Mouse (Mus musculus): Measurements from ENCODE around the gene C2cd4b. TPM values are rescaled to one million over a fixed set of nuclear protein-coding genes. Genes with fewer than 3 reads are reported as not detected.

C2cd4b gene
- polyA plus RNA-seq, 1 experiment from 2014 or later: 0.13 TPM

- ATAC-seq (replicated peaks; ENCODE audit: low FRiP score) (no peak), DNase-seq (ENCODE audit: low spot score) (no peak)
- Histone ChIP-seq H3K4me1 (replicated peaks; ENCODE audit: control insufficient read depth, insufficient read depth, low read length) (0 out of 2 replicates have a peak, but pooled peaks cover 2% of the 10 kb centered on the region), H3K27me3 (ENCODE audit: control insufficient read depth, insufficient read depth, low read length) (no peaks in the 10 kb centered on the region), H3K9ac (ENCODE audit: low read length) (no peak overlapping the region), H3K27ac (ENCODE audit: low read depth, low read length) (no peak overlapping the region), H3K9me3 (ENCODE audit: control insufficient read depth, low read length) (peaks cover 4% of the 10 kb centered on the region; the same call in 1 of the 2 replicates), H3K4me2 (ENCODE audit: low read depth, low read length, severe bottlenecking) (no peak overlapping the region), H3K36me3 (ENCODE audit: control insufficient read depth, insufficient read depth, low read length) (no peaks in the 10 kb centered on the region), H3K4me3 (ENCODE audit: low read depth, low read length) (no peak overlapping the region)
- WGBS: 94% methylated on average over 3 of the region's 3 CpGs
Measured at GRCm38 (mm10) chr9:67783464-67783863, 24.2 kb downstream of the C2cd4b start.

- Histone ChIP-seq H3K4me3 (ENCODE audit: low read depth, low read length) (no peak overlapping the region), H3K9me3 (ENCODE audit: control insufficient read depth, low read length) (peaks cover 4% of the 10 kb centered on the region; the same call in 1 of the 2 replicates), H3K9ac (ENCODE audit: low read length) (no peak overlapping the region), H3K4me1 (replicated peaks; ENCODE audit: control insufficient read depth, insufficient read depth, low read length) (no peaks in the 10 kb centered on the region), H3K36me3 (ENCODE audit: control insufficient read depth, insufficient read depth, low read length) (no peaks in the 10 kb centered on the region), H3K27me3 (ENCODE audit: control insufficient read depth, insufficient read depth, low read length) (no peaks in the 10 kb centered on the region), H3K4me2 (ENCODE audit: low read depth, low read length, severe bottlenecking) (no peak overlapping the region), H3K27ac (ENCODE audit: low read depth, low read length) (no peak overlapping the region)
- no peak for DNase-seq (ENCODE audit: low spot score)
- no peak for ATAC-seq (replicated peaks; ENCODE audit: low FRiP score)
Measured at GRCm38 (mm10) chr9:67783925-67784324, 24.7 kb downstream of the C2cd4b start.

- Histone ChIP-seq H3K9ac (ENCODE audit: low read length) (no peak overlapping the region), H3K9me3 (ENCODE audit: control insufficient read depth, low read length) (peaks cover 4% of the 10 kb centered on the region; the same call in 1 of the 2 replicates), H3K36me3 (ENCODE audit: control insufficient read depth, insufficient read depth, low read length) (no peaks in the 10 kb centered on the region), H3K4me1 (replicated peaks; ENCODE audit: control insufficient read depth, insufficient read depth, low read length) (no peaks in the 10 kb centered on the region), H3K4me2 (ENCODE audit: low read depth, low read length, severe bottlenecking) (no peak overlapping the region), H3K27me3 (ENCODE audit: control insufficient read depth, insufficient read depth, low read length) (no peaks in the 10 kb centered on the region), H3K4me3 (ENCODE audit: low read depth, low read length) (no peak overlapping the region), H3K27ac (ENCODE audit: low read depth, low read length) (no peak overlapping the region)
- ATAC-seq (replicated peaks; ENCODE audit: low FRiP score) (no peak), DNase-seq (ENCODE audit: low spot score) (no peak)
- 86% methylated on average over 7 of the region's 7 CpGs for WGBS
Measured at GRCm38 (mm10) chr9:67786311-67786710, 27.1 kb downstream of the C2cd4b start.

GRCm38 (mm10) chr9:67787671-67788070, 28.4 kb downstream of the C2cd4b start:
- no peak for DNase-seq (ENCODE audit: low spot score)
- H3K27ac ChIP-seq (ENCODE audit: low read depth, low read length): no peak overlapping the region
- H3K4me1 ChIP-seq (replicated peaks; ENCODE audit: control insufficient read depth, insufficient read depth, low read length): no peaks in the 10 kb centered on the region
- H3K9me3 ChIP-seq (ENCODE audit: control insufficient read depth, low read length): peaks cover 4% of the 10 kb centered on the region; the same call in 1 of the 2 replicates
- 67% methylated on average over 6 of the region's 6 CpGs for WGBS
- H3K4me2 ChIP-seq (ENCODE audit: low read depth, low read length, severe bottlenecking): no peak overlapping the region
- H3K4me3 ChIP-seq (ENCODE audit: low read depth, low read length): no peak overlapping the region
- H3K27me3 ChIP-seq (ENCODE audit: control insufficient read depth, insufficient read depth, low read length): no peaks in the 10 kb centered on the region
- no peak overlapping the region for H3K9ac ChIP-seq (ENCODE audit: low read length)
- no peak for ATAC-seq (replicated peaks; ENCODE audit: low FRiP score)
- no peaks in the 10 kb centered on the region for H3K36me3 ChIP-seq (ENCODE audit: control insufficient read depth, insufficient read depth, low read length)

- Histone ChIP-seq H3K27me3 (ENCODE audit: control insufficient read depth, insufficient read depth, low read length) (no peaks in the 10 kb centered on the region), H3K4me3 (ENCODE audit: low read depth, low read length) (no peak overlapping the region), H3K9ac (ENCODE audit: low read length) (no peak overlapping the region), H3K9me3 (ENCODE audit: control insufficient read depth, low read length) (no peaks in the 10 kb centered on the region), H3K36me3 (ENCODE audit: control insufficient read depth, insufficient read depth, low read length) (no peaks in the 10 kb centered on the region), H3K27ac (ENCODE audit: low read depth, low read length) (no peak overlapping the region), H3K4me2 (ENCODE audit: low read depth, low read length, severe bottlenecking) (no peak overlapping the region), H3K4me1 (replicated peaks; ENCODE audit: control insufficient read depth, insufficient read depth, low read length) (no peaks in the 10 kb centered on the region)
- WGBS: 65% methylated on average over 5 of the region's 5 CpGs
- DNase-seq (ENCODE audit: low spot score) (no peak), ATAC-seq (replicated peaks; ENCODE audit: low FRiP score) (no peak)
Measured at GRCm38 (mm10) chr9:67792405-67792804, 33.2 kb downstream of the C2cd4b start.

GRCm38 (mm10) chr9:67793501-67793900, 34.3 kb downstream of the C2cd4b start:
- no peaks in the 10 kb centered on the region for H3K27me3 ChIP-seq (ENCODE audit: control insufficient read depth, insufficient read depth, low read length)
- no peaks in the 10 kb centered on the region for H3K36me3 ChIP-seq (ENCODE audit: control insufficient read depth, insufficient read depth, low read length)
- H3K4me2 ChIP-seq (ENCODE audit: low read depth, low read length, severe bottlenecking): no peak overlapping the region
- no peak overlapping the region for H3K4me3 ChIP-seq (ENCODE audit: low read depth, low read length)
- no peaks in the 10 kb centered on the region for H3K4me1 ChIP-seq (replicated peaks; ENCODE audit: control insufficient read depth, insufficient read depth, low read length)
- no peak for ATAC-seq (replicated peaks; ENCODE audit: low FRiP score)
- 83% methylated on average over 6 of the region's 6 CpGs for WGBS
- no peaks in the 10 kb centered on the region for H3K9me3 ChIP-seq (ENCODE audit: control insufficient read depth, low read length)
- no peak overlapping the region for H3K27ac ChIP-seq (ENCODE audit: low read depth, low read length)
- no peak overlapping the region for H3K9ac ChIP-seq (ENCODE audit: low read length)
- DNase-seq (ENCODE audit: low spot score): no peak

GRCm38 (mm10) chr9:67794216-67794615, 35.0 kb downstream of the C2cd4b start:
- Histone ChIP-seq H3K9me3 (ENCODE audit: control insufficient read depth, low read length) (no peaks in the 10 kb centered on the region), H3K36me3 (ENCODE audit: control insufficient read depth, insufficient read depth, low read length) (no peaks in the 10 kb centered on the region), H3K9ac (ENCODE audit: low read length) (no peak overlapping the region), H3K4me1 (replicated peaks; ENCODE audit: control insufficient read depth, insufficient read depth, low read length) (no peaks in the 10 kb centered on the region), H3K27me3 (ENCODE audit: control insufficient read depth, insufficient read depth, low read length) (no peaks in the 10 kb centered on the region), H3K27ac (ENCODE audit: low read depth, low read length) (no peak overlapping the region), H3K4me2 (ENCODE audit: low read depth, low read length, severe bottlenecking) (no peak overlapping the region), H3K4me3 (ENCODE audit: low read depth, low read length) (no peak overlapping the region)
- ATAC-seq (replicated peaks; ENCODE audit: low FRiP score) (no peak), DNase-seq (ENCODE audit: low spot score) (no peak)
- WGBS: 80% methylated on average over 1 of the region's 1 CpGs

GRCm38 (mm10) chr9:67794668-67795067, 35.4 kb downstream of the C2cd4b start:
- no peak for ATAC-seq (replicated peaks; ENCODE audit: low FRiP score)
- DNase-seq (ENCODE audit: low spot score): no peak
- H3K9me3 ChIP-seq (ENCODE audit: control insufficient read depth, low read length): no peaks in the 10 kb centered on the region

GRCm38 (mm10) chr9:67795205-67795675, 36.0 kb downstream of the C2cd4b start:
- no peak overlapping the region for H3K4me2 ChIP-seq (ENCODE audit: low read depth, low read length, severe bottlenecking)
- no peak for ATAC-seq (replicated peaks; ENCODE audit: low FRiP score)
- H3K27me3 ChIP-seq (ENCODE audit: control insufficient read depth, insufficient read depth, low read length): no peaks in the 10 kb centered on the region
- WGBS: 70% methylated on average over 14 of the region's 14 CpGs
- no peaks in the 10 kb centered on the region for H3K36me3 ChIP-seq (ENCODE audit: control insufficient read depth, insufficient read depth, low read length)
- H3K4me3 ChIP-seq (ENCODE audit: low read depth, low read length): no peak overlapping the region
- peak; percentile 53 for DNase-seq (ENCODE audit: low spot score)
- H3K9ac ChIP-seq (ENCODE audit: low read length): no peak overlapping the region
- no peak overlapping the region for H3K27ac ChIP-seq (ENCODE audit: low read depth, low read length)
- no peaks in the 10 kb centered on the region for H3K9me3 ChIP-seq (ENCODE audit: control insufficient read depth, low read length)
- H3K4me1 ChIP-seq (replicated peaks; ENCODE audit: control insufficient read depth, insufficient read depth, low read length): no peaks in the 10 kb centered on the region

More at GRCm38 (mm10) chr9:67794668-67795067, 35.4 kb downstream of the C2cd4b start:
- Histone ChIP-seq H3K4me1 (replicated peaks; ENCODE audit: control insufficient read depth, insufficient read depth, low read length) (no peaks in the 10 kb centered on the region), H3K9ac (ENCODE audit: low read length) (no peak overlapping the region), H3K27me3 (ENCODE audit: control insufficient read depth, insufficient read depth, low read length) (no peaks in the 10 kb centered on the region), H3K27ac (ENCODE audit: low read depth, low read length) (no peak overlapping the region), H3K36me3 (ENCODE audit: control insufficient read depth, insufficient read depth, low read length) (no peaks in the 10 kb centered on the region), H3K4me3 (ENCODE audit: low read depth, low read length) (no peak overlapping the region), H3K4me2 (ENCODE audit: low read depth, low read length, severe bottlenecking) (no peak overlapping the region)
- 88% methylated on average over 4 of the region's 4 CpGs for WGBS

Measured in forebrain, embryonic 11.5 days (tissue).